Comparison of ENCODE assay signal across 7 mouse cellular contexts in genomic region chr5:35595706-35596105, GRCm38 (mm10). TPM values are rescaled to one million over a fixed set of nuclear protein-coding genes. Genes with fewer than 3 reads are reported as not detected.
DNase-seq lines count a peak whose midpoint lies in the region; ATAC-seq lines count a peak whose summit lies in the region.

No protein-coding gene starts in this region.

- no peak overlapping the region for H3K27ac ChIP-seq in forebrain, embryonic 16.5 days (ENCODE audit: low read length)
- no peak overlapping the region for H3K27ac ChIP-seq in hindbrain, embryonic 16.5 days (ENCODE audit: low read depth, low read length)
- H3K27ac ChIP-seq in midbrain, embryonic 15.5 days, result no peak overlapping the region

- no peaks in the 10 kb centered on the region for H3K27me3 ChIP-seq in forebrain, embryonic 16.5 days (replicated peaks; ENCODE audit: control insufficient read depth, insufficient read depth, low read length)
- H3K27me3 ChIP-seq in hindbrain, embryonic 16.5 days (replicated peaks; ENCODE audit: control insufficient read depth, insufficient read depth, low read length), result no peaks in the 10 kb centered on the region
- no peaks in the 10 kb centered on the region for H3K27me3 ChIP-seq in midbrain, embryonic 15.5 days (replicated peaks)

- WGBS in forebrain, embryonic 16.5 days, result 23% methylated on average over 4 of the region's 4 CpGs
- 20% methylated on average over 4 of the region's 4 CpGs for WGBS in hindbrain, embryonic 16.5 days
- WGBS in midbrain, embryonic 15.5 days, result 23% methylated on average over 4 of the region's 4 CpGs

- 0 out of 2 replicates have a peak, but pooled peaks have one; percentile 47 for ATAC-seq in forebrain, embryonic 16.5 days
- peak; percentile 81 for ATAC-seq in hindbrain, embryonic 16.5 days
- ATAC-seq in midbrain, embryonic 15.5 days (replicated peaks), result 0 out of 2 replicates have a peak, but pooled peaks have one; percentile 17

- peak; percentile 93 for DNase-seq in NIH3T3 (ENCODE audit: low read depth)
- DNase-seq in c-Kit-positive CD71-negative TER-119-negative erythroid progenitor cells, embryonic 14.5 days (ENCODE audit: low read depth), result peak; percentile 71
- DNase-seq in left cerebral cortex, postnatal 10 days (ENCODE audit: extremely low spot score in 1 of 2, low spot score in 2 of 2), result peak; percentile 65 to 72
- peak; percentile 56 to 74 for DNase-seq in spleen, postnatal 10 days (ENCODE audit: low spot score in 2 of 2)

- no peak overlapping the region for H3K4me2 ChIP-seq in forebrain, embryonic 16.5 days (ENCODE audit: low read length)
- H3K4me2 ChIP-seq in hindbrain, embryonic 16.5 days (ENCODE audit: low read length), result no peak overlapping the region
- H3K4me2 ChIP-seq in midbrain, embryonic 15.5 days, result no peak overlapping the region

- intact Hi-C loops in left cerebral cortex, postnatal 10 days (cut with DNase I), result loop anchor here (1.0 to 10.0 kb wide), 3 partner anchors 86 to 259 kb away; no protein-coding TSS in a partner anchor

- H3K36me3 ChIP-seq in forebrain, embryonic 16.5 days (ENCODE audit: control insufficient read depth, insufficient read depth), result peaks cover 31% of the 10 kb centered on the region
- H3K36me3 ChIP-seq in hindbrain, embryonic 16.5 days (ENCODE audit: control insufficient read depth, insufficient read depth, low read length), result peaks cover 40% of the 10 kb centered on the region
- H3K36me3 ChIP-seq in midbrain, embryonic 15.5 days (replicated peaks), result peaks cover 39% of the 10 kb centered on the region

- H3K9ac ChIP-seq in forebrain, embryonic 16.5 days (replicated peaks; ENCODE audit: low read depth, low read length), result no peak overlapping the region
- no peak overlapping the region for H3K9ac ChIP-seq in hindbrain, embryonic 16.5 days (ENCODE audit: low read depth, low read length)
- H3K9ac ChIP-seq in midbrain, embryonic 15.5 days, result no peak overlapping the region

- no peak overlapping the region for H3K4me3 ChIP-seq in forebrain, embryonic 16.5 days (replicated peaks; ENCODE audit: low read length)
- no peak overlapping the region for H3K4me3 ChIP-seq in hindbrain, embryonic 16.5 days (ENCODE audit: low read length)
- no peak overlapping the region for H3K4me3 ChIP-seq in midbrain, embryonic 15.5 days

- no peaks in the 10 kb centered on the region for H3K4me1 ChIP-seq in forebrain, embryonic 16.5 days (replicated peaks; ENCODE audit: control insufficient read depth, insufficient read depth, low read length)
- no peaks in the 10 kb centered on the region for H3K4me1 ChIP-seq in hindbrain, embryonic 16.5 days (ENCODE audit: control insufficient read depth, insufficient read depth, low read depth, low read length)
- H3K4me1 ChIP-seq in midbrain, embryonic 15.5 days, result no peaks in the 10 kb centered on the region

- H3K9me3 ChIP-seq in forebrain, embryonic 16.5 days (ENCODE audit: control insufficient read depth, low read length), result peaks cover 3% of the 10 kb centered on the region; the same call in 1 of the 2 replicates
- H3K9me3 ChIP-seq in hindbrain, embryonic 16.5 days (ENCODE audit: control insufficient read depth, low read length), result peaks cover 5% of the 10 kb centered on the region
- no peaks in the 10 kb centered on the region for H3K9me3 ChIP-seq in midbrain, embryonic 15.5 days

RNA-seq across cellular contexts. Expression of gene Acox3, which starts 12.9 kb away (rescaled TPM):
- polyA plus RNA-seq in forebrain, embryonic 16.5 days (2015; fragmentation: Nextera tagmentation; extraction: Ambion mirVana), result 13.0 and 15.9 TPM in 2 replicates
- polyA plus RNA-seq in hindbrain, embryonic 16.5 days (2015; fragmentation: Nextera tagmentation; extraction: Ambion mirVana), result 12.0 and 13.2 TPM in 2 replicates
- total RNA-seq in left cerebral cortex, postnatal 10 days (2021), result 10 to 100 TPM; 25.1 to 26.4 TPM
- polyA plus RNA-seq in midbrain, embryonic 15.5 days (2015; fragmentation: Nextera tagmentation; extraction: Ambion mirVana), result 14.6 and 16.0 TPM in 2 replicates

RNA-seq across cellular contexts. Expression of gene Trmt44, which starts 20.8 kb away (rescaled TPM):
- polyA plus RNA-seq in forebrain, embryonic 16.5 days (2015; fragmentation: Nextera tagmentation; extraction: Ambion mirVana), result 9.1 and 9.3 TPM in 2 replicates
- 6.2 and 6.4 TPM in 2 replicates for polyA plus RNA-seq in hindbrain, embryonic 16.5 days (2015; fragmentation: Nextera tagmentation; extraction: Ambion mirVana)
- total RNA-seq in left cerebral cortex, postnatal 10 days (2021), result 1 to 10 TPM; 7.4 to 9.3 TPM
- polyA plus RNA-seq in midbrain, embryonic 15.5 days (2015; fragmentation: Nextera tagmentation; extraction: Ambion mirVana), result 7.3 and 7.6 TPM in 2 replicates

Comparison
In these comparisons a context has a peak if more than half of its experiments do, and no peak if none do; other contexts are left out.
1. ATAC-seq: peak in every context shown above with its lines; median percentile 81 in hindbrain, embryonic 16.5 days; 47 in forebrain, embryonic 16.5 days; 17 in midbrain, embryonic 15.5 days.